Mouse (Mus musculus) midbrain, postnatal 0 days (tissue): ENCODE measurements around the gene Rnf113a2. TPM values are rescaled to one million over a fixed set of nuclear protein-coding genes. Genes with fewer than 3 reads are reported as not detected.

Source experiments
- ATAC-seq: fragments of 200-750 bp; cut with Nextera tagmentation; 2 replicates; pipeline ENCODE4 v1.8.0; 2017; ENCODE audit warnings: moderate number of reproducible peaks, mild to moderate bottlenecking, moderate TSS enrichment, moderate library complexity; ENCODE audit not compliant: low FRiP score
- DNase-seq: peaks from one replicate; pipeline ENCODE4 v3.0.0-alpha.2; 2015; ENCODE audit warnings: low spot score
- H3K27ac ChIP-seq: fragments of 300-500 bp; sonication (generic); 2 replicates; pipeline ENCODE4 v1.5.1; 2014; ENCODE audit warnings: low read depth, mild to moderate bottlenecking, low read length, mixed read lengths
- H3K27me3 ChIP-seq: fragments of 300-500 bp; sonication (generic); 2 replicates; pipeline ENCODE4 v1.6.1; 2014; ENCODE audit warnings: low read length, control low read depth, mixed read lengths; ENCODE audit not compliant: insufficient read depth
- H3K36me3 ChIP-seq: fragments of 300-500 bp; sonication (generic); 2 replicates; pipeline ENCODE4 v1.6.1; 2014; ENCODE audit warnings: low read length, control low read depth, mixed read lengths; ENCODE audit not compliant: insufficient read depth
- H3K4me1 ChIP-seq: fragments of 300-500 bp; sonication (generic); 2 replicates; pipeline ENCODE4 v1.6.1; 2014; ENCODE audit warnings: mild to moderate bottlenecking, control low read depth, antibody characterized with exemption, low read length, mixed read lengths; ENCODE audit not compliant: insufficient read depth
- H3K4me2 ChIP-seq: fragments of 300-500 bp; sonication (generic); 2 replicates; pipeline ENCODE4 v1.6.1; 2014; ENCODE audit warnings: low read depth, mild to moderate bottlenecking, low read length, mixed read lengths; ENCODE audit not compliant: poor library complexity, severe bottlenecking
- H3K4me3 ChIP-seq: fragments of 300-500 bp; sonication (generic); 2 replicates; pipeline ENCODE4 v1.5.1; 2014; ENCODE audit warnings: low read depth, mild to moderate bottlenecking, low read length, moderate library complexity
- H3K9ac ChIP-seq: fragments of 300-500 bp; sonication (generic); replicated peaks from 2 replicates; pipeline ENCODE4 v1.6.1; 2014; ENCODE audit warnings: mild to moderate bottlenecking, low read length, moderate library complexity, mixed read lengths; ENCODE audit not compliant: poor library complexity, severe bottlenecking
- H3K9me3 ChIP-seq: fragments of 300-500 bp; sonication (generic); 2 replicates; pipeline ENCODE4 v1.6.1; 2016; ENCODE audit warnings: low read length, control low read depth
- CTCF ChIP-seq: IDR thresholded peaks from 2 replicates; pipeline ENCODE4 v1.5.1; 2016; ENCODE audit warnings: antibody characterized with exemption, mild to moderate bottlenecking
- WGBS: fragments of 180-500 bp; shearing (Covaris S2); extraction: QIAGEN DNeasy Blood & Tissue Kit; methylation state at CpG from one replicate; pipeline ENCODE4 v1.1.7; 2014; 5-methylcytosine and 5-hydroxymethylcytosine counted together
- polyA plus RNA-seq: library from polyadenylated mRNA; unstranded; fragments of >200 nt; fragmentation: Nextera tagmentation; extraction: Ambion mirVana; gene quantifications from 2 replicates; pipeline ENCODE4 v1.2.1, GENCODE M21; 2015
- total RNA-seq: library from RNA; depleted of rRNA; stranded (reverse); fragments of >200 nt; gene quantifications from 2 replicates; pipeline ENCODE4 v1.2.3, GENCODE M21; 2014

Rnf113a2 gene
- total and polyA plus RNA-seq, 2 experiments from 2014 or later: 8.8 to 18.4 TPM

DNA sequence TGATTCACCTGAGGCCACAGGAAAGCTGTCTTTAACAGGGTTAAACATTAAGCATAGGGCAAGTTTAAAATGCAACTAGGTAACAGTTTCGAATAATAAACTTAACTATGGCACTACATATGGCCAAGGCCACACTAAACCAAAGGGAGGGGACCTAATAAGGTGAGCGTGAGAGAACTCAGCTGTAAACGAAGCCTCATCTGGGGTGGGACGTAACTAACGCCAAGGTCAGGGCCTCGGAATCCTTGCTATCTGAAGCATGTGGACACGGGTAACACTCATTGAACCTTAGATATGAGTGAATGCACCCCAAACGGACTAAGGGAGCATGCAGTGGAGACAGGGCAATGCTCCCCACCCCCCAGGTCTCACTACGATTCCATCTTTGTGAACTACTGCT, 14.1 kb upstream of the Rnf113a2 start:
- no peak for TF ChIP-seq CTCF
- Histone ChIP-seq H3K4me1 (peaks cover 2% of the 10 kb centered on the region; the same call in 1 of the 2 replicates), H3K4me2 (no peak overlapping the region), H3K27ac (no peak overlapping the region), H3K36me3 (no peaks in the 10 kb centered on the region), H3K9me3 (no peaks in the 10 kb centered on the region), H3K27me3 (no peaks in the 10 kb centered on the region), H3K4me3 (no peak overlapping the region), H3K9ac (no peak overlapping the region)
- WGBS: 83% methylated on average over 9 of the region's 9 CpGs
- DNase-seq (no peak), ATAC-seq (no peak)

DNA sequence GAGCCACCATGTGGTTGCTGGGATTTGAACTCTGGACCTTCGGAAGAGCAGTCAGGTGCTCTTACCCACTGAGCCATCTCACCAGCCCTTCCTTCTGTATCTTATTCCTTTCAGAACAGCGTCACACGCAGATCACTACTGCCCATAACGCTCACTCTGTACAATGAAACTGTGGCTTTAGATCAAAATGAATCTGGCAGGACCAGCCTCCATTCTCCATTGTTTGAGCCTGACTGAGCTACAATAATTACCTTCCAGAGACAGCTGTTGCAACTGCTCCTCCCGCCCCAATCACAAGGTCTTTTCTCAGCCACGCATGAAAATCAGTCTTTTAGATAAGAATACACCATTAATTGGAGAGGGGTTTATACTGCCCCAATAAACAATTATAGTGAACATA, 12.5 kb upstream of the Rnf113a2 start:
- Histone ChIP-seq H3K4me1 (peaks cover 2% of the 10 kb centered on the region; the same call in 1 of the 2 replicates), H3K36me3 (no peaks in the 10 kb centered on the region), H3K27me3 (no peaks in the 10 kb centered on the region), H3K4me3 (no peak overlapping the region), H3K9ac (no peak overlapping the region), H3K9me3 (no peaks in the 10 kb centered on the region), H3K27ac (no peak overlapping the region), H3K4me2 (no peak overlapping the region)
- no peak for TF ChIP-seq CTCF
- DNase-seq (no peak), ATAC-seq (no peak)
- 78% methylated on average over 6 of the region's 6 CpGs for WGBS

DNA sequence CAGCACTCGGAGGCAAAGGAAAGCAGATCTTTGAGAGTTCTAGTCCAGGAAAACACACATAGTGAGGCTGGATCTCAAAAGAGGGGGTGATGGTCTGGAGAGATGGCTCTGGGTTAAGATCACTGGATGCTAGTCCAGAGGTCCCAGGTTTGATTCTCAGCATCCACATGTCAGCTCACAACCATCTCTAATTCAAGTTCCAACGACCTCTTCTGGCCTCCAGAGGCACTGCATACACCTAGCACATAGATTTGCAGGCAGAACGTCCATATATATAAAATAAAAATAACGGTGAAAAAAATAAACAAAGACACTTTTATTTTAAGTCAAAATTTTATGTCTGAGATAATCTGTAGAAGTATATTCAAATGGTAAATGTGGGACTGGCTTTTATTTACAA, 9.7 kb upstream of the Rnf113a2 start:
- Histone ChIP-seq H3K36me3 (no peaks in the 10 kb centered on the region), H3K27ac (no peak overlapping the region), H3K4me2 (no peak overlapping the region), H3K4me3 (no peak overlapping the region), H3K9me3 (no peaks in the 10 kb centered on the region), H3K9ac (no peak overlapping the region), H3K27me3 (no peaks in the 10 kb centered on the region), H3K4me1 (peaks cover 2% of the 10 kb centered on the region; the same call in 1 of the 2 replicates)
- ATAC-seq: no peak
- peak; percentile 36; the same call in 1 of the 2 replicates for TF ChIP-seq CTCF
- no peak for DNase-seq
- WGBS: 67% methylated on average over 4 of the region's 4 CpGs

DNA sequence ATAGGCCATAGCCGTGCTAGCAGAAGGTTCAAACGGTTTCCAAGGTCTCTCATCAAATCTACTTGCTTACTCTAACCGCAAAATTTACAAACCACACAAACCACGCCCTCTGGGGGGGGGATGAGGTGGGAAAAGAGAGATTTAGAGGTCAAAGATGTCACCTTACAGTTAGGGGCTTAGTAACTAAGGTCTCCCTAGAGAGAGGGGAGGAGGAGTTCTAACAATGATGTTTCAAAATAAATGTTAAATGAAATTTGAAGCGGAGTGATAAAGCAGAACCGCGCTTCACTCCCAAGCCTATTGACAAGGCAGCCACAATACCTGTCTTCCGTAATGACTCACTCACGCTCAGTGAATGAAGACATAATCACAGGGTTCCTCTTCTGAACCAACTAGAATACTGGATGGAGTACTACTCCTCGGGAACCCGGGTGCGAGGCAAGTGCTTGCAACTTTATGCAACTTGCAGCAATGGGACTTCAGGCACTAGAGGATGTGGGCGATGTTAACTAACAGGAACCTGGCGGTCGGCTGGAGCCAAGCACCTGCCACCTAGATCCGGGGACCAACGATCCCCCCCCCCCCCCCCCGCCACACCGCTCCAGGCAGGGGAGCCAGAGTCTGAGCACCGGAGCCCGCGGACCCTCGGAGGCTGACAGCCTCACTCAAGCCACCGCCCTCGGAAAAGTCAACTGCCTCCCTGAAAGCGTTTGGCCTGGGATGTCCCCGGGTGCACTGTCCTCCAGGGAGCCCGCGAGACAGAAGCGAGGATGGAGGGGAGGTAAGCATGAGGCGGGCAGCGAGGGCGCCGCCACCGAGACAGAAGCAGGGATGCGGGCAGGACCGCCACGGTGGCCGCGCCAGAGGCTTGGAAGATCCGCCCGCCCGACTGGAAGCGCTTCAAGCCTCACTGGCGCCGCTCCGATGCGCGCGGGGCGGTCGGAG, 8.8 kb upstream of the Rnf113a2 start:
- peak overlapping the region; percentile 82 for H3K4me2 ChIP-seq
- 0 out of 2 replicates have a peak, but pooled peaks have one; percentile 2 for TF ChIP-seq CTCF
- peak; percentile 76 for ATAC-seq
- peak overlapping the region; percentile 86 for H3K4me3 ChIP-seq
- peak overlapping the region; percentile 92 for H3K27ac ChIP-seq
- under 1% methylated on average over 46 of the region's 52 CpGs for WGBS
- H3K9ac ChIP-seq: peak overlapping the region; percentile 88
- peak; percentile 47 for DNase-seq
- H3K27me3 ChIP-seq: no peaks in the 10 kb centered on the region
- no peaks in the 10 kb centered on the region for H3K9me3 ChIP-seq
- H3K4me1 ChIP-seq: peaks cover 2% of the 10 kb centered on the region; the same call in 1 of the 2 replicates
- H3K36me3 ChIP-seq: no peaks in the 10 kb centered on the region

DNA sequence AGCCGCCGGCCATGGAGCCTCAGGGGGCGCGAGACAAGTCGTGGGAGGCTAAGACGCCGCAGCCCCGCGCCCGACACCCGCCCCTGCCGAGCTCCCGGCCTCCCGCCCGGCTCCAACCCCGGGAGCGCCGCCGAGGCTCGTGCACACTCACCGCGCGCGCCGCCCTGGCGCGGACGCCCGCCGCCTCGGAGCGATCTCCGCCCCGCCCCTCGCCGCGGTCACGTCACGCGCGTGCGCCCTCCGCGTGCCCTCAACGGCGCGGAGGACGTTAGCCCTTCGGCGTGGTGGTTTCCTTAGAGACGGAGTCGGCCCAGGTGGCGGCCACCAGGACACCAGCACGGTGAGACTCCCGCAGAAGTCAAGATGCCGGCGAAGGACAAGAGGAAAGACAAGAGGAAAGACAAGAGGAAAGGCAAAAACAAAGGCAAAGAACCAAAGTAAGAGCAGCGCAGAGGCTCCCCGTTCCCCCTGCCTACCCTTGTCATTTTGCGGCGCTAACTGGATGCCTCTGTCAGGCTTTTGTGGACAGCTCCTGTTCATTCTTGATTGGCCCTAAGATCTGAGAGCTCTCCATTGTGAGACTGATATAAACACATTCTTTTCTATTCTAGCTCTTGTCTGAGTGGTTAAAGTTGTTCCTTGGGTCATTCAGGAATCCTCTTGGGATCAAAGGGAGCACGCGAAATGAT, 8.0 kb upstream of the Rnf113a2 start, which contains the start of the genes Entpd5 and Bbof1:
Entpd5 (minus strand) TSS at position 211 of the 689 bp plus-strand sequence.
Bbof1 (plus strand) TSS at position 253 of the 689 bp plus-strand sequence.
- peak; percentile 95 for ATAC-seq
- Histone ChIP-seq H3K27ac (peak within 1 kb of the TSS; percentile 92), H3K4me2 (peak within 1 kb of the TSS; percentile 82), H3K4me1 (peaks cover 2% of the 10 kb centered on the region; the same call in 1 of the 2 replicates), H3K27me3 (no peaks in the 10 kb centered on the region), H3K9ac (peak within 1 kb of the TSS; percentile 88), H3K4me3 (peak within 1 kb of the TSS; percentile 86), H3K9me3 (no peaks in the 10 kb centered on the region), H3K36me3 (no peaks in the 10 kb centered on the region)
- peak; percentile 92 for DNase-seq
- 2% methylated on average over 53 of the region's 63 CpGs for WGBS
- no peak for TF ChIP-seq CTCF
